Mouse (Mus musculus): Measurements from ENCODE around the gene Myocos.

The Myocos gene

DNA sequence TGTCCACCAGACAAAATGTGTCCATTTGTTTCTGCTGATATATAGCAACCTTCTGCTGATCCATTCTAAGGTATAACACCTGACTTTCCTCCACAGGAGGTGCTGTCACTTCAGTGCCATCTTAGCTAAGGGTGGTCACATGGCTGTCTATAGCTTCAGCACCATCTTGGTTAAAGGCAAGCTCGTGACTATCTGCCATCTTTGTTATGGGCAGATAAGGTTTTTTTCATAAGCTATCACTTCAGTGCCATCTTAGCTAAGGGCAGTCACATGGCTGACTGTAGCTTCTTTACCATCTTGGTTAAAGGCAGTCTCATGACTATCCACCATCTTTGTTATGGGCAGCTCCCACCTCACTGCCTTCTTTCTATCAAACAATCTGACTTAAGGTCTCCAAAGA lies 42.5 kb downstream of the Myocos start:
- no peak for DNase-seq (ENCODE audit: low spot score in 2 of 2)

- no peak for DNase-seq (ENCODE audit: low spot score in 2 of 2)
Measured at GRCm38 (mm10) chr1:162611191-162611590, 46.8 kb downstream of the Myocos start.

DNA sequence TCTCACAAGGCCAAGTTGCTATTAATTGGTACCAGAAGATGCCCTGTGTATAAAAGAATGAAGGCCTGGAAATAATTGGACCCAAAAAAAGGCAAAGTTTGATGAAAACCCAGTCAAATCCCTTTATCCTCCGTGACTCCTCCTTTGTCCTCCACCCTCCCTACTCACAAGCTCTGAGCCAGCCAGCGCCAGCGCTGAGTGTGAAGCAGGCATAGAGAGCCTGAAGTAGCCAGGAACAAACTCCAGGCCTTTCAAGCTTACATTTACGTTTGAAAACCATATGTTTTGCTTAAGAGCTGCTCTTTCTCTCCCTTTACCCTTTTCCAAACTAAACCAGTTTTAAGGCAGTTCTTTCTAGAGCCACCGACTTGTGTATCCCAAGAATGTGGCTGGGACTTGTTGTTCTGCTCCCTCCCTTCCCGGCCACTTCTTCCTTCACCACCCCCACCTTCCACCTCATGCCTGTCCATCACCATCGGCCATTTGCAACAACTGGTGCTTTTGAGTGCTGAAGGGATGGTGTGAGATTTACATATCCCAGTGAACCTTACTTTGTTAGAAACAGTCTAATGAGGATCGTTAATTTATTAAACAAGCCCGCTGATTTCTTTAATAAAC lies 48.3 kb downstream of the Myocos start:
- no peak for DNase-seq (ENCODE audit: low spot score in 2 of 2)

- DNase-seq (ENCODE audit: low spot score in 2 of 2) = no peak
Measured at GRCm38 (mm10) chr1:162608127-162608526, 49.9 kb downstream of the Myocos start.

DNA sequence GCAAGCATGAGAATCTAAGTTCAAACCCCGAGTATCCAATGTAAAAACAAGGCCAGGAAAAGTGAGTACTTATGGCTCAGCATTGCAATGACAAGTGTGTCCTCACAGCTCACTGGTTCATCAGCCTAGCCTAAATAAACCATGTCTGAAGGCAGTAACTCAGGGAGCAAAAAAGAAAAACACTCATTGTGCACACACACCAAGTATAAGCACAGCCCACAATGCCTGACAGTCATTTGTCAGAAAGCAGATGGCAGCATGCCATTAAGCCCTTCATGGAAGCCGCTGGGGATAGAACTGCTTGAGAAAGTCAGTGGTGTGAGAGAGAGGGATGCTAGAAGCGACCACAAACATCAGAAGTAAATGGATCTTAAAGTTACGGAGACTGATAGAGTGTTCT lies 56.7 kb downstream of the Myocos start:
- no peak for DNase-seq (ENCODE audit: low spot score in 2 of 2)

DNA sequence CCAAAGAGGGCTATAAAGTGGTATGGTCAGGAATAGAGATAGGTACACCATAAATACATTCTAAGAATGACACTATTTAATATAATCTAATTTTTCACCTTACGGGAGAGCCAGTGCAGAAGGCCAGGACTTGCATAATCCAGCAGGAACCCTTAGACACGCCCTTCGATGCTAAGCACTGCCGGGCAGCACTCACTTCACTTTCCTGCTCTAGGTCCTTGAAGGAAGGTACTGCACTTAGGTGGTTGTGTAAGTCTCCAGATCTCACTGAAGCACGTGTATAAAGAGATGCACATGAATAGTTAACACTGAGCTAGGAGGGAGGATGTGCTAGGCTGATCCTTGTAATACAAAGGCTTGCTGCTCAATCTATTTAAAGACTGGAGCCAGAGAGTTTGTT lies 58.4 kb downstream of the Myocos start:
- DNase-seq (ENCODE audit: low spot score in 2 of 2) = no peak

DNA sequence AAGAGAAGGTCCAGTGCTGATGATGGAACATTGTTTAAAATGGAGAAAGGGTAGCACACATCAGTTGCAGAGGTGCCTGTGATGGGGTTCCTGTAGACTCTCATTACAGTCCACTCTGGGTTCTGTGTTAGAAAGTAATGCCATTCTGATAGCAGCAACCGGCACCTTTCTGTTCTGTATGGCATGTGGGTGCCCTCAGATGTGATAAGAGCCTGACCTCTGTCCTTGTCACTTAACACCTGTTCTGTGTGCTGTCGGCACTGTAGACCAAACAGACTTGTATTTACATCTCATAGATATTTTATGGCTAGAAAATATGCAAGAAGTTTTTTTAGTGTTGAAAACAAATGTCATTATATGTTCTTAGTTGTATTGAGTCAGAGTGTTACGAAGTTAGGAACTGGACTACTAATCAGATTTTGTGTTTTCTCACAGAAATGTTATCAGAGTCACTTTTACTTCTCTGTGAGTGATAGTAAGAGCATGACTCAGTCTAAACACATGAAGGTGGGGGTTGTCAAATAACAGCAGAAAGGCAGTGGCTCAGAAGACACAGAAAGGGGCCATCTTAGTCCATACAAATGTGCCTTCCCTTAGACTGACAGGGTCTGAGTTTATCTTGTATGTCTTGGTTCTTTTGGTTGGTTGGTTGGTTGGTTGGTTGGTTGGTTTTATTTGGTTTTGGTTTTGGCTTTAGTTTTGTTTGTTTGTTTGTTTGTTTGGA lies 60.5 kb downstream of the Myocos start:
- DNase-seq (ENCODE audit: low spot score in 2 of 2) = no peak
